Mouse (Mus musculus) activated CD4-positive, CD25-positive, alpha-beta regulatory T cell (primary cell): ENCODE data around the gene Gabrq. TPM values are rescaled to one million over a fixed set of nuclear protein-coding genes. Genes with fewer than 3 reads are reported as not detected.

Experiments
- polyA plus RNA-seq, 2 experiments: library from polyadenylated mRNA; unstranded; fragments of 100-300 nt; shearing (Covaris generic); gene quantifications; one replicate each; pipeline ENCODE4 v1.2.1; 2017

Gabrq gene
- under 1 TPM in 1 of 2 experiments, not detected in 1; 0.23 TPM for polyA plus RNA-seq

DNA sequence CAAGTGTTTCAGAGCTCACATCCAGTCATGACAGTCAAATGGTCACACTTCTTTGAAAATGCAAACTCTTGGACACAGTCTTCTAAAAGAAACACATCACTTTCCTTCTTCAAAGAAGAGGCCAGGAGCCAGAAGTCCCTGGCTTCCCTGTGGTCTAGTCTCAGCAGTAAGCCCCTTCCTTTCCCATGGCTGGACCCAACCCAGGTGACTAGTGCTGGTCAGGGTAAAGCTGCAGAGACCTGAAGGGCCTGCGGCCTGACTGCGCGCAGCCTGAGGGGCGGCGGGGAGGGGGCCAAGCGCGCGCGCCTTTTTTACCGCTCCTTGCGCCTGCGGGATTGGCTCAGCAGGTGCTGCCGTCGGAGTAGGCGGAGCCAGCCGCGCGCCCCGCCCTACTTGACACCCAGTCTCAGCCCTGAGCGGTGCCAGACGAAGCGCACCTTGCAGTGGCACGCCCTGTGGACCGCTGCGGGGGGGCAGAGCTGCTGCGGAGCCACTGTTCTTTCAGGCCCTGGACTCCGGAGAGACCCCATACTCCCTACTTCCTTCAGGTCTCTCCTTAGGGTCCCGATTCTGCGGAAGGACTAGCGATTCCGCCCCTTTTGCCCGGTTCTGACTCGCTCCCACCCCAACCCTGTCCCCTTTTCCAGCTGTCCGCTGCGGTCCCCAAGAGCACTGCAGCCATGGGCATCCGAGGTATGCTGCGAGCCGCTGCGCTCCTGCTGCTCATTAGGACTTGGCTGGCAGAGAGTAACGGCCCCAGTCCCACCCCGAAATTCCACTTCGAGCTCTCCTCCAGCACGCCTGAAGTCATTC is at the start of gene Gabrq:
Gabrq (plus strand) TSS at position 403 of the 813 bp plus-strand sequence.

Other genes with a start within 250 kb of the Gabrq start
- gene Gabra3, start 168.3 kb upstream of the Gabrq start, polyA plus RNA-seq = not detected
- 100 to 1,000 TPM; 125 to 129 TPM for gene Cetn2, start 93.2 kb downstream of the Gabrq start, polyA plus RNA-seq
- 10 to 100 TPM; 12.7 to 23.3 TPM for gene Nsdhl, start 93.4 kb downstream of the Gabrq start, polyA plus RNA-seq
- gene Zfp185, start 162.2 kb downstream of the Gabrq start, polyA plus RNA-seq = under 1 TPM in 1 of 2 experiments, not detected in 1; 0.18 TPM
- gene Pnma5, start 211.9 kb downstream of the Gabrq start, polyA plus RNA-seq = under 1 TPM in 1 of 2 experiments, not detected in 1; 0.22 TPM
- not detected for gene Pnma3, start 239.6 kb downstream of the Gabrq start, polyA plus RNA-seq